Mouse (Mus musculus) adrenal gland, postnatal 14 days (tissue): ENCODE measurements around the gene Gm20388. TPM values are rescaled to one million over a fixed set of nuclear protein-coding genes. Genes with fewer than 3 reads are reported as not detected.
A peak's percentile ranks its signal among the peaks of the same experiment; 100 is the strongest.
"Not testable (repeated sequence)": the region's sequence is repeated elsewhere in the genome, so short reads cannot be mapped to it uniquely, and the experiment has no call there.

ENCODE experiments used
- DNase-seq: peaks from one replicate; pipeline ENCODE4 v3.0.0; 2021; ENCODE audit warnings: mixed read lengths
- total RNA-seq: library from RNA; stranded (reverse); gene quantifications from 2 replicates; pipeline ENCODE4 v1.2.3, GENCODE M21; 2021

Gene Gm20388
- total RNA-seq, 1 experiment from 2014 or later, result 17.6 TPM

DNA sequence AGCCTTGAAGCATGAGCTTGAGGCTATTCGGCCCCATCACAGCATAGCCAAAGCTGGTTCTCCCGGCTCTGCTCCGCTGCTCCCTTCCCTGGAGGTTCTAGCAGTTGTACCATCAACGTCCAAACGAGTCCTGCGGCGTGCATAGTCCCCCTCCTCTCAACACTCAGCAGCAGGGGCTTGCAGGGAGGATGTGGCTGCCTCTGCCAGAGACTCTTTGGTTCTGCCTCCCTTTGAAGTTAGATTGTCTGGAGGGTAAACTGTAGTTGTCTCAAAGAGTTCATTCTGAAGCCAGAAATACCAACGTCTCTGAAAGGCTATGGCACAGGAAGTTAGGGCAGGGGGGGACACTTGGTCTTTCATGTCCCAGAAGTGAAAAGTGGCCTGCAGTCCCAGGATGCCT is 3493.9 kb downstream of the Gm20388 start:
- DNase-seq, result no peak

- peak; percentile 83 for DNase-seq
Measured at GRCm38 (mm10) chr8:123406786-123407185, 3496.1 kb downstream of the Gm20388 start, which contains the start of gene Mc1r. Gene Mc1r (plus strand): TSS chr8:123407107.

DNA sequence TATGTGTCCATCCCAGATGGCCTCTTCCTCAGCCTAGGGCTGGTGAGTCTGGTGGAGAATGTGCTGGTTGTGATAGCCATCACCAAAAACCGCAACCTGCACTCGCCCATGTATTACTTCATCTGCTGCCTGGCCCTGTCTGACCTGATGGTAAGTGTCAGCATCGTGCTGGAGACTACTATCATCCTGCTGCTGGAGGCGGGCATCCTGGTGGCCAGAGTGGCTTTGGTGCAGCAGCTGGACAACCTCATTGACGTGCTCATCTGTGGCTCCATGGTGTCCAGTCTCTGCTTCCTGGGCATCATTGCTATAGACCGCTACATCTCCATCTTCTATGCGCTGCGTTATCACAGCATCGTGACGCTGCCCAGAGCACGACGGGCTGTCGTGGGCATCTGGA is 3497.0 kb downstream of the Gm20388 start:
- no peak for DNase-seq

DNA sequence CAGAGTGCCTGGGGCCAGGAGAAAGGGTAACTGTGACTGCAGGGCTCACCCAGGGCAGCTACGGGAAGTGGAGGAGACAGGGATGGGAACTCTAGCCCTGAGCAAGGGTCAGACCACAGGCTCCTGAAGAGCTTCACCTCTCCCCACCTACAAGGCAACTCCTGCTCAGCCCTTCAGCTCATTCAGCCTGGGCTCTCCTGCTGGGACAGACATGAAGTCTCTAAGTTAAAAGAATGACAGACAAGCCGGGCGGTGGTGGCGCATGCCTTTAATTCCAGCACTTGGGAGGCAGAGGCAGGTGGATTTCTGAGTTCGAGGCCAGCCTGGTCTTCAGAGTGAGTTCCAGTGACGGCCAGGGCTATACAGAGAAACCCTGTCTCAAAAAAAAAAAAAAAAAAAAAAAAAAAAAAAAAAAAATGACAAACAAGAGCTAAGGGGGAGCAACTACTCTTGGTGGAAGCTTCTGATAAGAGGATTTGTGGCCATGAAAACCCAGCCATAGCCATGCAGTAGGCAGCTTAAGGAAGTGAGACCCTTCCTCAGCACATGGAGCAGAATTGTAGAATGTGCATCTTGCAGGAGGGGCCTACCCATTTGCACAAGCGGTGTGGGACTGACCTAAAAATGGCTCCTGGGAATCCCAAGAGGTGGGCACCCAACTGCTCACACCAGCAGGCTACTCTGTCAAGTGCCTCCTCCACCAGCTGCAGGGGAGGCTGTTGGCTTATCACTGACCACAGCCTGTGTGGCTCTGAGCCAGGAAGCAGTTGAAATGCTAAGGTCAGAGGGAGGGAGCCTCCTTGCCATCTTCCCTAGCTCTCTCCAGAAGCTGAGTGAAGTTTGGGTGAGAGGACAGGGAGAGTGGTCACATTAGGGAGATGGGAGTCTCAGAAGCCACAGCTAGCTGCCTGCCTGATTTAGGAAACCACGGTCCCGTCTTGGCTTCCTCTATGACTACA is 3498.2 kb downstream of the Gm20388 start:
- DNase-seq, result peak; percentile 82

DNA sequence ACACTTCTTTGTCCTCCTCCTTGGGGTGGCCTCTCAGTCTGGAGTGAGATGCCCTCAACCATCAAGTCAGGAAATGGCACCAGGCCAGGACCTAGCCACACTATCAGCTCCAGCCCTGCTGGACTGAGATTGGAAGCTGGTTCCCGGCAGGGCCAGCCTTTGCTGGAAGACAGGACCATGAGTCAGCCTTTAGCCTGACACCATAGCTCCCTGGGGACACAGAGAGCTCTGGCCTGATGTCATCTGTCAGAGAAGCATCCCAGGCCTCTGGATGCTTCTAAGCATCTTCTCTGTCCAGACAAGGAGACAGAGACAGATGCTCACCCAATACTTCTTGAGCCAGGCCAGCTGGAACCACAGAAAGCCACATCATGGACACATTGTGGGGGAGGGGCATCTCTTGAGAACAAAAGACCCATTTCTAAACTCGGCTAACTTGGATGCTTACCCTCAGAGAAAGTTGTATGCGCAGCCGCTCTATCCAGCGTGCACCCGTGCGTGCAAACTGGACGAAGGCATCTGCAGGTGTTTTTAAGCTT is 3499.5 kb downstream of the Gm20388 start:
- peak; percentile 78 for DNase-seq

- DNase-seq, result no peak
Measured at GRCm38 (mm10) chr8:123410788-123411187, 3500.1 kb downstream of the Gm20388 start.

GRCm38 (mm10) chr8:123411246-123411645 is 3500.6 kb downstream of the Gm20388 start, which contains the start of gene Tubb3:
Gene Tubb3 (plus strand): TSS chr8:123411424.
- peak; percentile 71 for DNase-seq

DNA sequence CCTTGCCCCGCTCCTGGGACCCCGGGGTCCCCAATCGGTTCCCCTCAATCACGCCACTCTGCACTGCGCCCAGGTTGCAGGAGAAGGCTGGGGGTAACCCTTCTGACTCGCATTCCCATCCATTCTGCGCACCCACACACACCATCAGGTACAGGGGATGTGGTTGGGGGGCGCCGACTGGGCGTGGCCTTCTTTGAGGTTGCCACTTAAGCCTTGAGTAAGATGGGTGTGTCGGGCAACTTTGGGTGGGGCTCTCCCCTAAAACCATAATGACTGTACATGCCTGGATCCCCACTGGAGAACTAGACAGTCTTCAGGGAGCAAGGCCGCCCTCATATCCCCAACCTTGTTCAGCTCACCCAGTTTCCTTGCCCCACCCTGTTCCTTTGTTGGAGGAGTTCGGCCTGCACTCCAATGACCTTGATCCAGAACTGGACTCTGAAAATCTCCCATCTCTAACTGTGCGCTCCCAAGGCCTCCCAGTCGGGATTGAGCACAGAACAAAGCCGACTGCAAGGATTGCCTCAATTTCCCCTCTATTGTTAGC is 3501.2 kb downstream of the Gm20388 start:
- DNase-seq, result no peak

GRCm38 (mm10) chr8:123412560-123413170 is 3502.0 kb downstream of the Gm20388 start:
- DNase-seq, result no peak

DNA sequence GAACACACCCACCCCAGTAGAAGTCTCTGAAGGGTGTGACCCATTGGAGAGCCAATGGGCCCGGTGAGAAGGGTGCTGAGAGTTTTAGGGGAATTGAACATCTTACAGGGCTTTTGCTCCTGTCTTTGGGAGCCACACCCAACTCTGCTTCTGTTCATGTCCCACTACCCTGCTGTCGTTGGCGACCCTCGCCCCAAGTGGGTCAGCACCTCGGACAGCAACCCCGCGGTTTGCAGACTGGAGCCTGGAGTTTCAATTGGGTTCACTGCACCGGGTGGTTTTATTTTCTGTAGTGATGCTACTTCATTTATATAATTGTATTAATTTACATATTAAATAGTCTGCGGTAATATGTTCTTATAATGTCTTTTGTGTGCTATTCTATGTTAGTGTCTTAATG is 3503.6 kb downstream of the Gm20388 start:
- DNase-seq, result no peak

- DNase-seq, result not testable (repeated sequence)
Measured at GRCm38 (mm10) chr8:123414997-123415696, 3504.5 kb downstream of the Gm20388 start.

GRCm38 (mm10) chr8:123415967-123416943 is 3505.6 kb downstream of the Gm20388 start:
- no peak for DNase-seq

DNA sequence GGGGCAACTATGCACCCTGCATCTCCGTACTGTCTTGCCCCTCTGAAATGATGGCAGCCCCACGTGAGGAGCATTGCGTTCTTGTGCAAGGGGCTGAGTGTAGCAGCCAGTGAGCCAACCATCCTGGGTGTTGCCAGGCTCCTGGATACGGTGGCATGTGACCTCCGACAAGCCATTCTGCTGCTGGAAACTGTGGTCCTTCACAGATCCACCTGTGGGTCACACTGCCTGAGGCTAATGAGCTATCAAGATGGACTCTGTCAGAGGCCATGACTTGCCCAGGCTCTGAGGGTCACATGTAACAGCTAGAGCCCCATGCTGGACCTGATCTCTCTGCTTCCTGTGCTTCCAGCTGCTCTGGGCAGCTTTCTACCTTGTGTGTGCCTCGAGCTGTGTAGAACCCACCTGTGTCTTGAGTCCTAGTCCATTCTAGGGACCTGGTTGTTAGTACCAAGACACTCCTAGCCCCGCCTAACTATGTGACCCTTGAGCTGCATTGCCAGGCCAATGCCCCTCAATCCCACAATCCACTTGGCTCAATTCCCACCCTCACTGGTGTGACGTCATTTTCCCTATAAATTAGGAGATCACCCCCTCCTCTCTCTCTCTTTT is 3506.4 kb downstream of the Gm20388 start:
- DNase-seq, result no peak

- DNase-seq, result no peak
Measured at GRCm38 (mm10) chr8:123419711-123420110, 3509.1 kb downstream of the Gm20388 start.

DNA sequence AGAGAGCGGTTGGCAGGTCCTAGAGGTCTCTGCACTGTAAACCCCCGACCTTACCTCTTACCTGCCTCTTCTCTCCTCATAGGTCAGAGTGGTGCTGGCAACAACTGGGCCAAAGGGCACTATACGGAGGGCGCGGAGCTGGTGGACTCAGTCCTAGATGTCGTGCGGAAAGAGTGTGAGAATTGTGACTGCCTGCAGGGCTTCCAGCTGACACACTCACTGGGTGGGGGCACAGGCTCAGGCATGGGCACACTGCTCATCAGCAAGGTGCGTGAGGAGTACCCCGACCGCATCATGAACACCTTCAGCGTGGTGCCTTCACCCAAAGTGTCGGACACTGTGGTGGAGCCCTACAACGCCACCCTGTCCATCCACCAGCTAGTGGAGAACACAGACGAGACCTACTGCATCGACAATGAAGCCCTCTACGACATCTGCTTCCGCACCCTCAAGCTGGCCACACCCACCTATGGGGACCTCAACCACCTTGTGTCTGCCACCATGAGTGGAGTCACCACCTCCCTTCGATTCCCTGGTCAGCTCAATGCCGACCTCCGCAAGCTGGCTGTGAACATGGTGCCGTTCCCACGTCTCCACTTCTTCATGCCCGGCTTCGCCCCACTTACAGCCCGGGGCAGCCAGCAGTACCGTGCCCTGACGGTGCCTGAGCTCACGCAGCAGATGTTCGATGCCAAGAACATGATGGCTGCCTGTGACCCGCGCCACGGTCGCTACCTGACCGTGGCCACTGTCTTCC is 3510.1 kb downstream of the Gm20388 start:
- DNase-seq, result no peak

GRCm38 (mm10) chr8:123421325-123421724 is 3510.7 kb downstream of the Gm20388 start:
- DNase-seq, result no peak

- peak; percentile 85 for DNase-seq
Measured at GRCm38 (mm10) chr8:123422056-123422780, 3511.6 kb downstream of the Gm20388 start.

DNA sequence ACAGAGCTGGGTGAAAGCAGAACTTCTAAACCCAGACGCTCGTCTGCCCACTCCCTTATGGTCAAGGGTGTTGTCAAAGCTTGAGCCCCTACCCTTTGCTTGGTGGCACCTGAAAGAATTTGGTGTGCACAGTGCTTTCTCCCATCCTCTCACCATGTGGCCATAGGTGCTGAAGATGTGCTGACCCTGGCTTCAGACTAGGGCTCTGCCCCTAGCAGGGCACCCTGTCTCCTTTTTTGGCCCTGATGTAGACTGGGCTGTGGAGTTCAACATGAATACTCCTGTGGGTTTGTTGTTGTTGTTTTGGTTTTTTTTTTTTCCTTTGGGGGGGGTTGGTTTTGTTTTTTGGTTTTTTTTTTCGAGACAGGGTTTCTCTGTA is 3512.1 kb downstream of the Gm20388 start:
- no peak for DNase-seq

DNA sequence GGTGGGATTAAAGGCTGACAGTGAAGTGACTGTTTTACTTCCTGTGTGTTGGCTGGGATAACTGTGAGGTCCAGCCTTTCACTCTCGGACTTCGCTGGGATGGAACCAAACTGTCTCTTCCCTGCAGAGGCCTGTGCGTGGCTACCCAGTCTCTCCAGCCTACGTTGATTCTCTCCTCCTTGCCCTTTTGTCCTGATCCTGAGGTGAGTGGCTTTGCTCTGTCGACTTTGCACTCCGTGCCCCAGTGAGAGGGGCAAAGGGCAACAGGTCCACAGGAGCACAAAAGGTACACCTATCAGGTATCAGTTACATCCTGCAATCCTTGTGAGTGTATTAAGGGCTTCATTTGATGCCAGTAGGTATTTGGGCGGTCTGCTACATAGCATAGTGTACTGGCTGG is 3512.8 kb downstream of the Gm20388 start, which contains the start of gene Def8:
Gene Def8 (plus strand): TSS at position 87 of the 400 bp plus-strand sequence.
- no peak for DNase-seq
